Mouse (Mus musculus): ENCODE data around the gene Brd3. TPM values are rescaled to one million over a fixed set of nuclear protein-coding genes. Genes with fewer than 3 reads are reported as not detected.

Brd3 gene
- total RNA-seq, 1 experiment from 2014 or later = 37.7 TPM

Other genes with a start within 250 kb of the Brd3 start
- 11.5 and 11.6 TPM in 2 replicates for gene Vav2, start 80.6 kb downstream of the Brd3 start, total RNA-seq (2017)
- gene Brd3os, start 65.3 kb downstream of the Brd3 start, total RNA-seq (2017) = 0.31 and 2.9 TPM in 2 replicates
- gene Wdr5, start 7.5 kb upstream of the Brd3 start, total RNA-seq (2017) = 75.7 and 78.0 TPM in 2 replicates
- gene Rxra, start 168.8 kb upstream of the Brd3 start, total RNA-seq (2017) = 7.6 and 8.4 TPM in 2 replicates

All from hematopoietic stem cell, adult 5-6 weeks (primary cell).